Mouse (Mus musculus) ovary, postnatal 36 days (tissue): Measurements from ENCODE around the gene Pkn3.
"Not testable (repeated sequence)": the region's sequence is repeated elsewhere in the genome, so short reads cannot be mapped to it uniquely, and the experiment has no call there.

ENCODE experiments used
- DNase-seq: peaks from one replicate; pipeline ENCODE4 v3.0.0; 2022; ENCODE audit warnings: low spot score, mixed read lengths

The Pkn3 gene

GRCm38 (mm10) chr2:30100214-30100613, 22.7 kb downstream of the Pkn3 start:
- DNase-seq: no peak

GRCm38 (mm10) chr2:30106364-30106763, 28.9 kb downstream of the Pkn3 start:
- peak; percentile 42 for DNase-seq

GRCm38 (mm10) chr2:30107646-30108045, 30.2 kb downstream of the Pkn3 start:
- DNase-seq: no peak

- DNase-seq: no peak
These were observed 30.8 kb downstream of the Pkn3 start for GRCm38 (mm10) chr2:30108260-30108659.

GRCm38 (mm10) chr2:30111500-30111899, 34.0 kb downstream of the Pkn3 start:
- no peak for DNase-seq

- no peak for DNase-seq
These were observed 35.1 kb downstream of the Pkn3 start for GRCm38 (mm10) chr2:30112564-30112963.

GRCm38 (mm10) chr2:30119641-30120051, 42.2 kb downstream of the Pkn3 start:
- DNase-seq: no peak

- no peak for DNase-seq
These were observed 42.8 kb downstream of the Pkn3 start for GRCm38 (mm10) chr2:30120269-30120668.

GRCm38 (mm10) chr2:30122766-30123165, 45.3 kb downstream of the Pkn3 start:
- DNase-seq: no peak

- DNase-seq: no peak
These were observed 46.4 kb downstream of the Pkn3 start for GRCm38 (mm10) chr2:30123729-30124471.

- DNase-seq: peak; percentile 95
These were observed 47.2 kb downstream of the Pkn3 start, which contains the start of gene Zer1 for GRCm38 (mm10) chr2:30124472-30125274. TSS of gene Zer1 (minus strand) at chr2:30124585.

- DNase-seq: no peak
These were observed 51.3 kb downstream of the Pkn3 start for GRCm38 (mm10) chr2:30128789-30129188.

GRCm38 (mm10) chr2:30130156-30130555, 52.7 kb downstream of the Pkn3 start:
- DNase-seq: no peak

GRCm38 (mm10) chr2:30131240-30131639, 53.8 kb downstream of the Pkn3 start:
- not testable (repeated sequence) for DNase-seq

- no peak for DNase-seq
These were observed 55.5 kb downstream of the Pkn3 start for GRCm38 (mm10) chr2:30132801-30133612.

- peak; percentile 98 for DNase-seq
These were observed 56.3 kb downstream of the Pkn3 start, which contains the start of gene Tbc1d13 for GRCm38 (mm10) chr2:30133613-30134377. TSS of gene Tbc1d13 (plus strand) at chr2:30133746.

- no peak for DNase-seq
These were observed 56.9 kb downstream of the Pkn3 start for GRCm38 (mm10) chr2:30134378-30134711.

- DNase-seq: no peak
These were observed 57.6 kb downstream of the Pkn3 start for GRCm38 (mm10) chr2:30134928-30135620.

GRCm38 (mm10) chr2:30136458-30136857, 59.0 kb downstream of the Pkn3 start:
- DNase-seq: no peak

- not testable (repeated sequence) for DNase-seq
These were observed 62.5 kb downstream of the Pkn3 start for GRCm38 (mm10) chr2:30140021-30140420.
